Mouse (Mus musculus) embryo, embryonic 10.5 days (tissue): ENCODE measurements around the gene Gjc2.

Experiments used
- DNase-seq: peaks from one replicate; pipeline ENCODE4 v3.0.0-alpha.2; 2015; ENCODE audit warnings: low spot score

Gene Gjc2

DNA sequence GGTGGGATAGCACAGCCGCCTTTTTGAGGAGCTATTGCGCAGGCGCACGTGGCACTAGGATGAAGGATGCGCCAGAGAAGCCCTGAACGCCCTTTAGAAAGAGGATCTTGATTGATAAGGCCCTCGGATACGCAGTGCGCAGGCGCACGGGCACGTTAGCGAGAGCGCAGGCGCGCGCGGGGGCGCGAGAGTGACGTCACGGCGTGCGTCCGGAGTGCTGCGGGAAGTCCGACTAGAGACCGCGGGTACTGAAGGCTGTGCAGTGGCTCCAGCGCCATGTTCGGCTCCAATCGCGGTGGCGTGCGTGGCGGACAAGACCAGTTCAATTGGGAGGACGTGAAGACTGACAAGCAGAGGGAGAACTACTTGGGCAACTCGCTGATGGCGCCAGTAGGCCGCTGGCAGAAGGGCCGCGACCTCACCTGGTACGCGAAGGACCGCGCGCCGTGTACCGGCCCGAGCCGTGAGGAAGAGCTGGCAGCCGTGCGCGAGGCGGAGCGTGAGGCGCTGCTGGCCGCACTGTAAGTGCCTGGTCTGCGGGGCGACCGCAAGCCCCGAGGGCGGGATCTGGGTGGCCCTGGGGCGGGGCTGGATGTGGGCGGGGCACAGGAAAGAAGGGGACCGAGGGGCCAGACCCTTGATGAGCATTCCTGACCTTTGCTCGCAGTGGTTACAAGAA is 25.3 kb upstream of the Gjc2 start, which contains the start of gene 2310033P09Rik:
Gene 2310033P09Rik, plus strand, starts transcription at position 169 of the 679 bp plus-strand sequence.
- peak; percentile 96 for DNase-seq

DNA sequence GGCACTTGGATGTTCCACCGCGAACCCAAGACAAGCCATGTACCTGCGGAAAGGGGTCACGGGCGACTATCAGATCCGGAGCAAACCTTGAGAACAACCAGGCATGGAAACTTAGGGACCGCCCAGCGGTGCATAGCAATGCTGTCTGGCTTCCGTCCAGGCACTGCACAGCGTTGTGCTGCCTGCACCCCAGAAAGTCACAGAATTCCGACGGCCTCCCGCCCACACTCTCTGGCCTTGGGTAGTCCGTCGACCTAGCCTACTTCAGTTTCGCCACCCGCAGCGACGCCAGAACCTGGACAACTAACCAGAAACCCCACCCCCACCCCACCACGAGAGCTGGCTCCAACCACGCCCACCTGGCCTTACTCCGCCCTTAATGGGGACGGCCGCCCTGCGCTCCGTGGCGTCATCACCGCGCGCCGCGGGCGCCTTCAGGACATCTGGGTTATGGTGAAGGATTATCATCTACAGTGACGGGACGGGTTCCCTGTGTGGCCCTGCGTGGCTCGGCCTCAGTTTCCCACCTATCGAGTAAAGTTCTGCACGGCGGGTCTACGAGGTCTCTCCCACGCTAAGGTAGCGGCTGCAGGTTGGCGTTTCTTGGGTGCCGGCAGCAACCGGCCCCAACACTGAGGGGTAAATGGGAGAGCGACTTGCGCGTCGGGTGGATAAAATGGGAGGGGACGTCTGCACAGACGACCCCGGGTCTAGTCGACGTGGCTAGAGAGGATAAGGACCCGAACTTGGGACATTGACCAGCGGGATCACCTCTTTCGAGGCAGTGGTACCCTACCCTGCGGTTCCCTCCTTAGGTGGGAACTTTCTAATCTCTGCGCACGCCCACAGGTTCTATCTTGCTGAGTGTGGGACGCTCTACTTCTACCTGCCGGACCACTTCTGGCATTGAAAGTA is 19.3 kb upstream of the Gjc2 start, which contains the start of gene Mrpl55:
Gene Mrpl55, plus strand, starts transcription at position 406 of the 915 bp plus-strand sequence.
- peak; percentile 97 for DNase-seq

DNA sequence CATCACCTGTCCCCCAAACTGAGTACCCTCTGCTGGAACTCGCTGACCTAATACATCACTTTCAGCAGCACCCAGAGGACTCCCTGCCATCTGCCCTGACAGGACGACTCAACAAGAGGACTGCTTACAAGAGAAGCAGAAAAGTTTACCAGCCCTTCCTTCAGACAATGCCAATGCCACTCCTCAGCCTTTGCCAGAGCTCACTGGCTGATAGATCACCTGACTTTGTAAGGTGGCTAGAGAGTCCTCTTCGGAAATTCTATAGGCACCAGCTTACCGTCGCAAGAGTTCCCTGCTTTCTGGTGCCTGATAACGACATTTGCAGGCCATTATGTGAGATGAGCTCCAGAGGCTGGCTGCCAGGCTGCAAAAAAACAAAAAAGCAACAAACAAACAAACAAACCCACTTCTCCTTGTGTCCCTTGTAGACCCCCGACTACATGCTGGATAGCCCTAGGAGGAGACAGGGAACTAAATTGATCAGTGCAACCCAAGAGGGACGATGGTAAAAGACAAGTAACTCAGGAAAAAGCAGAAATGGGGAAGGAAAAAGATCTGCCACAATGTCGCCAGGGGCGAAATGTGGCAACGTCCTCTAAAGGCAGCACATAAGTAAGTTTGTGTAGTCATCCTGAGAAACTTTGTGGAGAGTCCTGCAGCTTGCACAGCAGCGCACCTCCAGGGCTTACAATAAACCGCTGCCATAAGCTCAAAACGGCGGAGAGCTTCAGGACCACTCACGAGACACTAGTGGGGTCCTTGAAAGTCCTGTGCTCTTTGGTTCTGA is 18.4 kb upstream of the Gjc2 start:
- DNase-seq, result no peak

DNA sequence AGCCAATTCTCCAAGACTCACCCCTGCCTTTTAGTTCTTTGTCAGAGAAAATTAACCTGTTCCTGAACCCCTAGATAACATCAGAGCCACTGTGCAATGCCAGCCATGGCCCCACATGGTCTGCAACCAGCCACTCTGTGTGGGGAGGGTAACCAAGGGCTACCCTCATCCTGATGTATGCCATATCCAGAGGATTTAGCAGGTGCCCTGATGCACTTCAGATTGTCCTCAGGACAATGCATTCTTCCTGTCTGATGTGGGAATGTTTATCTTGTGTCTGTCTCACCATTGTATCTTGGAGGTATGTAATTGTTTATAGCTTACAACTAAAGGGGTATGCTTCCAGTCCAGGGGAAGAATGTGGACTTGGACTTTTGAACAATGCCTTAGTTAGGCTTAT is 13.2 kb upstream of the Gjc2 start:
- DNase-seq, result no peak

DNA sequence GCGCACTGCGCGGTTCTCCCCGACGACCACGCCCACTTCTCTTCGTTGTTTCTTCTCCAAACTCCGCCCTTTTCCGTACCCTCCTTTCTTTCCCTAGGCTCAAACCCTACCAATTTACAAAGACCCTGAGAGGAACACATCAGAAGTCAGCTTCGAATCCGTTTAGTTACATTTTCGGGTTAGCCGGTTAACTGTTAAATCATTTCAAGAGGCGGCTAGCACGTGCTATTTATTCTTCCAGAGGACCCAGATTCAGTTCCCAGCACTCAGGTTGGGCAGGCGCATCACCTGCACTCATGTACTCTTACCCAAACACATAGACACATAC is 9.0 kb upstream of the Gjc2 start, which contains the start of gene Guk1:
Gene Guk1, minus strand, starts transcription at position 154 of the 328 bp plus-strand sequence.
- no peak for DNase-seq

DNA sequence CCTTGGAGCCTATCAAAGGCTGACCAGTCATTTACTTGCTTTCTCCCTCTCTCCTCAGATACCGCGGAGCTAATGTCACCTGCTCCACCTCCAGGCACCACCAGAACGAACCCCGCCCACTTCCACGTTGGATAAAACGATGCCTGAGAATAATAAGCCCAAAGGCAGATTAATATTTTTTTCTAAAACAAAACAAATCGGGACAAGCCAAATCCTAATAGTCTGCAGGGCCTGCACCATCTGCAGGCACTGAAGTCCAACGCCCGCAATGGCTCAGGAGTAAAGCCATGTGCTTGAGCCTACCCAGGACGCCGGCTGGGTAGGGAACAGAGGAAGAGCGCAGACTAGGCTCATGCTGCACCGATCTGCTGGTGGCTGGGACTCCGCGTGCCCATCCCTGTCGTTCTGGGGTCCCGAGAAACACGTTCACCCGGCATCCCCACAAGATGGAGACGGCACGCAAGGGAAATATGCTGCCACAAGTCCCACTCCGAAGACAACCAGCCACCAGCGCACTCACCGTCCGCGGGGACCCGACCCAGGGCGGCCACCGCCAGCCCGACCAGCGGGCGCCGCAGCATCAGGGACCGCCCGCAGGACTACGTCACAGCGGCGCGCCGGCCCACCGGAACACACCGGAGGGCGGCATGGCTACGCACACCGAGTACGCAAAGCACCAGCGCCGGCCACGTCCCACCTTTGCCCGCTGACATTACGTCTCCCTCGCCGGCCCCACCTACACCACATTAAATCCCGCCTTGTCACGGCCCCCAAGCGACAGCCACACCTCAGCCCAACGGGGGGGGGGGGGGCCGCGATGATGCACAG is 8.4 kb upstream of the Gjc2 start:
- DNase-seq, result peak; percentile 92

DNA sequence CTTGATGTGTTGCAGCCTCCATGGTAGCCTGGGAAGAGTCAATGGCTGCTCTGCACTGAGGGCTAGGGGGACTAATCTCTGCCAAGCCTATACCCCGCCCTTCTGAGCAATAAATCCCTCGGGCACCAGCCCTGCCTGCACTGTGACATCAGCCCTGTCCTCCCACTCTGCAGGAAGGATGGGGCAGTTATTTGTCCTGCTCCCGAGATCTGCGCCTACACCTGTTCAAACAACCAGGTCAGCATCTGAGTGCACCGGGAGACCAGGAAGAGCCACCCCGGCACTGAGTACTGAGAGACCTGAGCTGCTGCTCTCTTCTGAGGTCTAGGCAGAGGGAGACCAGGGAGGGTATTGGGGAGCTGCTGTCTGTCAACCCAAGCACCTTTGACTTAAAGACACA is 4.7 kb upstream of the Gjc2 start:
- no peak for DNase-seq

DNA sequence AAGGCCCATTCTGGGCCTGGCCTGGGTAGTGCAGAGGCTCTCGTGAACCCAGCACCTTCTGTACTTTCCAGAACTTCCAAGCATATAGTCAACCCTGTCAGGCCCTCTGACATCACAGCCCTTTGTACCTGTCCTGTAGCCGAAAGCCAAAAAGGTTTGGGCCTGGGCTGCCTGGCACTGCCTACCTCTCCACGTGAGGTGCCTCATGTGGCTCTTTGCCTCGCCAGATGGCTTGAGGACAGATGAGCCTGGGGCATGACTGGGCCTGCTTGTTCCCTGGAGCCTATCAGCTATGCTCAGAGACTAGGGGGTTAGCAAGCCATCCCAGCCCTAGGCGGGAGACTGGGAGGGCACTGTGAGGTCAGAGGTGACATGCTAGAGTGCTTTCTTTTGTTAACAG is 2.5 kb upstream of the Gjc2 start:
- no peak for DNase-seq

DNA sequence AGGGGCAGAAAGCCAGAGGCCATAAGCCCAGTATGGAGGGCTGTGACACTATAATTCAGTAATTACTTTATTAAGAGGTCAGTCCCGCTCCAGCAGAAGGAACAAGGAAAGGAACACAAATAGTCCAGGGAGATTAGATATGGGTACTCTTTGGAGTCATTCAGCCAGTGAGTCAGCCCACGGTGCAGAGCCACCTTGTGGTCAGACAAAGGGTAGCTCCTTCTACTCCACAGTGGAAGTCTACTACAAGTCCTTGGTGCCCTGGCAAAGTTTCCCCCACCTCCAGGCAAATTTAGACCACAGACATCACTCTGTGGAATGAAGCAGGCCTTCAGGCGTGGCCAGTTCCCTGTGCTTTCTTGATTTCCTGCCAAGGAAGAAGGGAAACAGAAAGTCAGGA is 808 bp upstream of the Gjc2 start:
- DNase-seq, result peak; percentile 58

DNA sequence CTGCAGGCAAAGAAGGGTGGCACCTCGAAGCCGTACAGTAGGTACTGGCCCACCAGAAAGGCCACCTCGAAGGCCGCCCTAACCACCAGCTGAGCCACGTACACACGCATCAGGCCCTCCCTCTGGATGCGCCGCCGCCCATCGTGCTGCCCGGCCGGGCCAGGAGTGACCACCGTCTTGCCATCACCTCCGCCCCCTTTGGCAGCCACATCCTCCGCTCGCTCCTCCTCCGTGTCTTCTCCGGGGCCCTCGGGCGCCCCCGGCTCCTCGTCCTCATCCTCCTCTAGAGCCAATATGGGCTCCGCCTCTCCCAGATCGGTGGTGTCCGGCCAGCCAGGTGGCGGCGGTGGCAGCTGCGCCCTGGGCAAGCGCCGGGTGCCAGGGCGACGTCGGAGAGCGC is 6.1 kb downstream of the Gjc2 start:
- no peak for DNase-seq

DNA sequence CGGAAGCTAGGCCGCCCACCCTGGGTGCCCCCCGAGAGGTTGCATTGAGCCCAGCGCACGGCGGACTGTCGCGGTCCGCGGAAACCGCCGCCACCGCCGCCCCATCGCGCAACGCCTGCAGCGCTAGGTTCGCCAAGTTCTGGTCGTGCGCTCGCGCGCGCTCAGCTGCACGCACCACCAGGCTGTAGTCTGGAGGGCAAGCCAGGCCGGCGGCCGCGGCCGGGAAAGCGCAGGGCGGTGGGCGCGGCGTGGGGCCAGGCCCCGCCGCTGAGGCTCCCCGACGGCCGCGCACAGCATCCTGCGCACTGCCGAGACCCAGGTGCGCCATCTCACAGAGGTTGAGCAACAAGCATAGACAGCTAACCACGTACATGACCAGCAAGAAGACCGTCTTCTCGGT is 6.5 kb downstream of the Gjc2 start:
- no peak for DNase-seq

DNA sequence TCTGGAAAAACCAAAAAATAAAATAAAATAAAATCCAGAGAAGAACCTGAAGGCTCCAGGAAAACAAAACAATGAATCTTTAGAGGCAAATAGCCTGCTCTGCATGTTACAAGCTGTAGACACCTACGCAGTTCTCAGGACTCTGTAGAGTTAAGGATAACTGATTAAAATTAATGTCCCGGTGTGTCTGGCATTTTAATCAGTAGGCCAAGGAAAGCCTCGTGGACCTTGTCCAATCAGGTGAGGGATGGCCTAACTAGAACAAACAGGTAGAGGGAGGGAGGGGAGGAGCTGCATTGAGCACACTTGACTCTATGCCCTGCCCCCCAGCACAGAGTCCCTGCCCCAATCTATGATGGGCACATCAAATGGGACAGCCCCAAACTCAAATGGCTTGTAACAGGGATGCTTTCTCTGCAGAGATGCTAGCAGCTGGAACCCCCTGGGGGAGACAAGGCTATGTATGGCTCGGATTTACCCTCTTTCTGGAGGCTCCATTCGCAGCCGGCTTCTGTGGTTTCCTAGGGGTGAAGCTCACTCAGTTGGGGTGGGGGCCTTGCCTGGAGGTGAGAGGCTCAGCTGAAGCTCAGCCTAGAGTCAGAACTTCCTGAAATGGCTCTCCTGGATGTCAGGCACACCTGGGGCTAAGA is 8.7 kb downstream of the Gjc2 start:
- no peak for DNase-seq

DNA sequence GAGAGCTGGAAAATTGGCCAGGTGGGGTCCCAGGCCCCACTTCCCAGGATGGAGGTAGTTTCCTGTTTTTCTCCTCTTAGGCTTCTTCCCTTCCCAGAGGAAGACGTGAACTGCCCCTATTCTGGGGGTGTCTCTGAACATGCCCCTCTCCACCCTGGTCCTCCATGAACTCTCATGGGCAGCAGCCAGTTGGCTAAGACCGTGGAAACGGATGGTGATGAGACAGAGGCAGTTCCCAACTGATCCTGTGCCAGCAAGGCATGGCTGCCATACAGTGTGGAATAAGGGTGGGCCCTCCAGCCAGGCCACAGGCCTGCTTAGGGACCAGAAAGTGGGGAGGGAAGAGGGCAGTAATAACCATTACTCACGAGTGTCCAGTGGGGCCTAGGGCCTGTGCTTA is 12.5 kb downstream of the Gjc2 start:
- DNase-seq, result no peak

DNA sequence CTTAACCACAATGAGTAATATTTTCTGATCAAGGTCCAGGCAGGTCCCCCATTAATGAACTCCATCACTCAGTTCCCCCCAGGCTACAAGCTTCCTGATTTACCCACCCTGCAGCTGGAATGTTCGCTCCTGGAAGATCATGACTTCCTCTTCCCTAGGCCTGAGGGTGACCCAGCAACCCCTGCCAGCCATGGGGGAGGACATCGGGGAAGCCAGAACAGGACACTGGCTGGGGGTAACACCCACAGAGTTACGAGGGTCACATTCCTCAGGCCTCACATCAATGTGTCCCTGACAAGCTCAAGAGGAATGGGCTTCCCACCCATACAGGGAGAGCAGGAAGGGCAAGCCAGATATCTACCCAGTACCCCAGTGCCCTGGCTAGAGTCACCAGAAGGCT is 13.2 kb downstream of the Gjc2 start:
- no peak for DNase-seq

DNA sequence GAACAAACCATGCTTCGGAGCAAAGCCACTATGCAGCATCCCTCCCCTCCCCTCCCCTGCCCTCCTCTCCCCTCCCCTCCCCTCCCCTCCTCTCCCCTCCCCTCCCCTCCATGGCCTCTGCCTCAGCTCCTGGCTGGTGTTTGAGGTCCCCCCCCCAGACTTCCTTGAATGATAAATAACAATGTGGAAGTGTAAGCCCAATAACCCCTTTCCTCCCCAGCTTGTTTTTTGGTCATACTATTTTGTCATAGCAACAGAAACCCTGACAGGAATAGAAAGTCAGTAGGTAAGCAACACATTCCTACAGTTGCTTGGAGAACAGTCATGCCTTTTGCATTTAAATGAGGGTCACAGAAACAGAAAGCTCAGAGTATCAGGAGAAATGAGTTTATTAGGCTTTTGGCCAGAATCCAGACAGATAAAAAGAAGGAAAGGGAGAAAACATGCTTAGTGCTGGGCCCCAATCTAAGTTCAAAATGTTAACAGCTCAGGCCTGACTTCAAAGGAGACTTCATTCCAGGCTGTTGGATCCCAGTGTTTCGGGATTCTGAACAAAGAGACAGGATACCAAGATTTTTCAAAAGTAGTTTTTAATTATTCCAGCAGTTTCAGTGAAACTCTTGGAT is 17.3 kb downstream of the Gjc2 start:
- DNase-seq, result no peak

DNA sequence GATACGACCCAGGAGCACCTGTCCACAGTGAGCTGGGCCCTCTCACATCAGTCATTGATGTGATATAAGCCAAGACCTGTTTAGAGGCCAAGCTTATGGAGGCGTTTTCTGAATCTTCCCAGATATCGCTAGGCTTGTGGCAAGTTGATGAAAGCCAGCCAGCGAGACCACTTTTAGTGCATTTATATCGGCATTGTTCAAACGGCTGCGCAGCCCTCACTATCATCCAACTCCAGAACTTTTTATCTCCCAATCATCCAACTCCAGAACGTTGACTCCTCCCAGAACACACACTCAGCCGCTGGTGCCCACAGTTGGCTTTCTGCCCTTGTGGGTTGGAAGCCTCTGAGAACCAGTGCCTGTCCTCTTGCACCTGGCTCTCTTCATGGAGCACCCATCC is 18.6 kb downstream of the Gjc2 start:
- DNase-seq, result no peak

DNA sequence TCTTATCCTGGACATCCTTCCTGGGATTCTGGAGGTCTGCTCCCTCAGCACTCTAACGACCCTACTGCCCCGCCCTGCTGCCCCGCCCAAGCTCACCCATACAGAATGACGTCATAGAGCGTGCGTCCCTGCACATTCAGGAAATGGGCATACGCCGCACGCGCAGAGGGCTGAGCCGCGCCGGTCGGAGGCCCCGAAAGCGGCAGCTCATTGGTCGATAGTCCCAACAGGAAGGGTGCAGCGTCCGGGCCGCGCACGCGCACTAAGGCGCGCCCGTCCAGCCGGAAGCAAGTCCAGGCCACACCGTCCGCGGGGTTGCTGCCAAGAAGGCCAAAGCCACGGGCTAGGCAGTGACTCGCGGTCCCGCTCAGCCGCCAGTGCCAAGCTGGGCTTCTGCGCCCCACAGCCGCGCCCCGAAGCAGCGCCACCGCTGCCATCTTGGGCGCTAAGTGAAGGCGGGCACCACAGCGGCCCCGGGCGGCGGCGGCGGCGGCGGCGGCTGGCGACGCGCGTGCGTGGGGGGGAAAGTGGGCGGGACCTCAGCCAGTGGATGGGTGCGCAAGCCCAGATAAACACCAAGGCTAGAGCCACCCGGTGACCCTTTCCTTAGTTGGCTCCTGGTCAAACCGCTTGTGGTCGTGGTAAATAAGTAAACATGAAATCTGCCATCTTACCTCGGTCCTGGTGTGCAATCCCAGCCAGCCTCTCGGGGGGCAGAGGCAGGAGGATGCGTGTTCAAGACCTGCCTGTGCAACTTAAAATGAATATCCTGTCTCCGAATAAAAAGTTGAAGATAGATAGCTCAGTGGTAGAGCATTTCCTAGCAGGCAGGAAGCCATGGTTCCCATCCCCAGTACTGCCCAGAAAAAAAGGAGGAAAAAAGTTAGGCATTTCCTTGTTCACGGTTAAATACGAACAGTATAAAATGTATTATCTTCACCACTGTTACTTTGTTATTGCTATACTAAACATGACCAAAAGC is 19.5 kb downstream of the Gjc2 start, which contains the start of gene Iba57:
Gene Iba57, minus strand, starts transcription at position 485 of the 982 bp plus-strand sequence.
- peak; percentile 98 for DNase-seq

DNA sequence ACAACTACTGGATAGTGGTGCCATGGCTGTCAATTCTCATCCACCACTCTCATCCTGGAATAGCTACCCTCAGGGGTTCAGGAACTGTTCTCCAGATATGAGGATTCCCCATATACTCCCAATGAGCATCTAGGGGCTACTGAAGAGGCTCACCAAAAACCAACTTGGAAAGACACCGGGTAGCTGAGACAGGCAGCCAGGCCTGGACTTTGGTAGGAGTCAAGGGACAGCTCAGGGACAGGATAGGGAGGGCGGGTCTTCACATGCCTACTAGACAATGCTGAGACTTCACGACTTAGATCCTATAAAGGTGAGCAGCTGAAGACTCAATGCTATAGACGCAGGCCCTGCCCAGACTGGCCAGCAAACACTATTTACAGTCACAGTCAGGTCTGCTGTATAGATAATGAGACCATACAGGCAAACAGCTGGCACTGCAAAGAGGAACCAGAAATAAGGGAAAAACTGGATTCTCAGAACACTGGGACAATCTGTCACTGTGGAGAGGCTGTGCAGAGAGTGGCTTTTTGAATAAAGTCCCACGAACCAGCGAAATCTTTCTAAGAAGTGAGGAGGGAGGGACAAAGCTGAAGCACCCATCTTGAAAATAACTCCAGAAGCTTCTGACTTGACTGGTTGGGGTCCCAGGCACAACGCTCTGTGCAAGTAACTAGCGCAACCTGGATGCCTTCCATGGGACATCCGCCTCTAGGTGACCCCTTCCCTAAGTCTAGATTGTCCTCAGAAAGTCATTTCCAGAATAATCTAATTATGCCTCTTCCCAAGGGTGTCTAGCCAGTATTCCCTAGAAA is 20.4 kb downstream of the Gjc2 start:
- no peak for DNase-seq
